Mouse (Mus musculus): ENCODE results near the gene Srpk2. TPM values are rescaled to one million over a fixed set of nuclear protein-coding genes. Genes with fewer than 3 reads are reported as not detected.
"Not testable (repeated sequence)": the region's sequence is repeated elsewhere in the genome, so short reads cannot be mapped to it uniquely, and the experiment has no call there.

The Srpk2 gene
- total RNA-seq (2022): 10 to 100 TPM; 26.2 to 32.1 (median 28.7) TPM

GRCm38 (mm10) chr5:23684517-23684916 is at the start of gene Srpk2:
Gene Srpk2 (minus strand): TSS chr5:23684617.
- DNase-seq (ENCODE audit: low spot score in 2 of 2): no peak

GRCm38 (mm10) chr5:23721956-23722355 is 37.5 kb upstream of the Srpk2 start:
- no peak for DNase-seq (ENCODE audit: low spot score in 2 of 2)

- no peak for DNase-seq (ENCODE audit: low spot score in 2 of 2)
Measured at GRCm38 (mm10) chr5:23718881-23719328, 34.5 kb upstream of the Srpk2 start.

- DNase-seq (ENCODE audit: low spot score in 2 of 2): no peak
Measured at GRCm38 (mm10) chr5:23718182-23718534, 33.7 kb upstream of the Srpk2 start.

- DNase-seq (ENCODE audit: low spot score in 2 of 2): no peak
Measured at GRCm38 (mm10) chr5:23717469-23718181, 33.2 kb upstream of the Srpk2 start.

- DNase-seq (ENCODE audit: low spot score in 2 of 2): no peak
Measured at GRCm38 (mm10) chr5:23713401-23714335, 29.3 kb upstream of the Srpk2 start.

GRCm38 (mm10) chr5:23712130-23713001 is 27.9 kb upstream of the Srpk2 start:
- DNase-seq (ENCODE audit: low spot score in 2 of 2): peak; percentile 59 to 77

GRCm38 (mm10) chr5:23711671-23712129 is 27.3 kb upstream of the Srpk2 start:
- DNase-seq (ENCODE audit: low spot score in 2 of 2): not testable (repeated sequence)

- DNase-seq (ENCODE audit: low spot score in 2 of 2): no peak
Measured at GRCm38 (mm10) chr5:23711244-23711643, 26.8 kb upstream of the Srpk2 start.

- no peak for DNase-seq (ENCODE audit: low spot score in 2 of 2)
Measured at GRCm38 (mm10) chr5:23709661-23710060, 25.2 kb upstream of the Srpk2 start.

- DNase-seq (ENCODE audit: low spot score in 2 of 2): not testable (repeated sequence)
Measured at GRCm38 (mm10) chr5:23706601-23707597, 22.5 kb upstream of the Srpk2 start.

GRCm38 (mm10) chr5:23697457-23697856 is 13.0 kb upstream of the Srpk2 start:
- DNase-seq (ENCODE audit: low spot score in 2 of 2): no peak

- no peak for DNase-seq (ENCODE audit: low spot score in 2 of 2)
Measured at GRCm38 (mm10) chr5:23683431-23683830, 986 bp downstream of the Srpk2 start.

- no peak for DNase-seq (ENCODE audit: low spot score in 2 of 2)
Measured at GRCm38 (mm10) chr5:23679006-23679405, 5.4 kb downstream of the Srpk2 start.

GRCm38 (mm10) chr5:23677883-23678282 is 6.5 kb downstream of the Srpk2 start:
- no peak for DNase-seq (ENCODE audit: low spot score in 2 of 2)

GRCm38 (mm10) chr5:23677072-23677453 is 7.4 kb downstream of the Srpk2 start:
- no peak for DNase-seq (ENCODE audit: low spot score in 2 of 2)

GRCm38 (mm10) chr5:23676156-23677071 is 8.0 kb downstream of the Srpk2 start:
- peak in 1 of 2 experiments; percentile 8 for DNase-seq (ENCODE audit: low spot score in 2 of 2)

- DNase-seq (ENCODE audit: low spot score in 2 of 2): peak; percentile 6 to 33
Measured at GRCm38 (mm10) chr5:23675499-23676155, 8.8 kb downstream of the Srpk2 start.
